ENCODE assay signal across 11 mouse cellular contexts in genomic region chr11:32039656-32040055, GRCm38 (mm10). TPM values are rescaled to one million over a fixed set of nuclear protein-coding genes. Genes with fewer than 3 reads are reported as not detected.
DNase-seq lines count a peak whose midpoint lies in the region; ATAC-seq and TF ChIP-seq lines count a peak whose summit lies in the region.
"Had no signal": no experiment of that assay in that cellular context is flagged by ENCODE, and none has a peak within 500 bp of the region (broad histone marks: within the 10 kb centered on the region; RNA-seq: fewer than 3 reads in every experiment).

No protein-coding gene starts in this region.

- H3K4me2 ChIP-seq in heart, embryonic 16.5 days (ENCODE audit: low read depth, low read length): no peak overlapping the region
- no peak overlapping the region for H3K4me2 ChIP-seq in limb, embryonic 14.5 days (replicated peaks; ENCODE audit: low read depth, low read length, severe bottlenecking)
- H3K4me2 ChIP-seq: heart, embryonic 11.5 days; lung, embryonic 14.5 days had no signal

- H3K4me1 ChIP-seq in heart, embryonic 16.5 days (ENCODE audit: control insufficient read depth, insufficient read depth, low read length): no peaks in the 10 kb centered on the region
- H3K4me1 ChIP-seq in limb, embryonic 14.5 days (ENCODE audit: control insufficient read depth, insufficient read depth, low read length): no peaks in the 10 kb centered on the region

- no peaks in the 10 kb centered on the region for H3K36me3 ChIP-seq in heart, embryonic 16.5 days (ENCODE audit: control insufficient read depth, insufficient read depth)
- H3K36me3 ChIP-seq in limb, embryonic 14.5 days (ENCODE audit: control insufficient read depth, insufficient read depth, low read length): no peaks in the 10 kb centered on the region
- no peaks in the 10 kb centered on the region for H3K36me3 ChIP-seq in splenic B cell, adult 2 months (ENCODE audit: control insufficient read depth, insufficient read depth, low read length, poor library complexity, severe bottlenecking)

- no peak overlapping the region for H3K27ac ChIP-seq in heart, embryonic 16.5 days (ENCODE audit: low read length)
- no peak overlapping the region for H3K27ac ChIP-seq in limb, embryonic 14.5 days (replicated peaks; ENCODE audit: low read depth, low read length)

- no peak overlapping the region for H3K9ac ChIP-seq in heart, embryonic 16.5 days (ENCODE audit: low read length)
- no peak overlapping the region for H3K9ac ChIP-seq in limb, embryonic 14.5 days (ENCODE audit: low read depth, low read length, severe bottlenecking)
- H3K9ac ChIP-seq: lung, embryonic 14.5 days had no signal

- H3K27me3 ChIP-seq in heart, embryonic 16.5 days (ENCODE audit: control insufficient read depth, insufficient read depth, low read length): no peaks in the 10 kb centered on the region; the same call in 1 of the 2 replicates
- no peaks in the 10 kb centered on the region for H3K27me3 ChIP-seq in limb, embryonic 14.5 days (ENCODE audit: control insufficient read depth, insufficient read depth, low read length)
- no peaks in the 10 kb centered on the region for H3K27me3 ChIP-seq in splenic B cell, adult 2 months (ENCODE audit: control insufficient read depth, insufficient read depth, low read length, poor library complexity, severe bottlenecking)

- peak; percentile 45; the same call in 1 of the 2 replicates for ATAC-seq in heart, embryonic 16.5 days (replicated peaks; ENCODE audit: extremely low read depth, insufficient read depth, low FRiP score)
- peak; percentile 60; the same call in 1 of the 2 replicates for ATAC-seq in limb, embryonic 14.5 days (ENCODE audit: low FRiP score, low read depth)

- H3K9me3 ChIP-seq in heart, embryonic 16.5 days (replicated peaks; ENCODE audit: control insufficient read depth, low read length): no peaks in the 10 kb centered on the region
- no peaks in the 10 kb centered on the region for H3K9me3 ChIP-seq in limb, embryonic 14.5 days (ENCODE audit: control insufficient read depth, low read length)

- intact Hi-C loops in heart, postnatal 36 days (cut with DNase I): no loop called here

- TF ChIP-seq POLR2A in limb, embryonic 14.5 days (IDR thresholded peaks at IDR 0.05; ENCODE audit: borderline replicate concordance, extremely low read depth, insufficient read depth, insufficient read length): no peak

- 48% methylated on average over 4 of the region's 4 CpGs for WGBS in heart, embryonic 16.5 days
- 34% methylated on average over 4 of the region's 4 CpGs for WGBS in limb, embryonic 14.5 days

- DNase-seq in heart, postnatal 36 days: no peak
- DNase-seq in T-cell, adult 2 months (ENCODE audit: low spot score): peak; percentile 81
- no peak for DNase-seq in limb, embryonic 14.5 days (ENCODE audit: low spot score)
- DNase-seq in splenic B cell, adult 2 months (ENCODE audit: low read depth, low spot score): peak; percentile 38
- no peak for DNase-seq in c-Kit-positive CD71-positive TER-119-positive erythroid progenitor cells, embryonic 14.5 days (ENCODE audit: low spot score)
- DNase-seq in embryo, embryonic 11 days: no peak
- DNase-seq in retina, postnatal 1 day: no peak
- DNase-seq: kidney, adult 8-10 months; lung, embryonic 14.5 days had no signal

- H3K4me3 ChIP-seq in heart, embryonic 16.5 days (ENCODE audit: low read length): no peak overlapping the region
- H3K4me3 ChIP-seq in limb, embryonic 14.5 days (replicated peaks; ENCODE audit: low read length): no peak overlapping the region

RNA-seq across cellular contexts. Expression of gene Nsg2, which starts 39.4 kb away (rescaled TPM):
- 3.4 and 7.0 TPM in 2 replicates for polyA plus RNA-seq in heart, embryonic 16.5 days (2015; fragmentation: Nextera tagmentation; extraction: Ambion mirVana)
- 1 to 10 TPM in 1 of 2 experiments, under 1 TPM in 1; 0.68 to 1.1 TPM for total RNA-seq in heart, postnatal 36 days (2021)
- 15.7 and 17.5 TPM in 2 replicates for polyA plus RNA-seq in limb, embryonic 14.5 days (2012; rRNA removed)
- 3.2 and 3.8 TPM in 2 replicates for polyA plus RNA-seq in limb, embryonic 14.5 days (2014; fragmentation: Nextera tagmentation; extraction: Ambion mirVana)

Comparison
In these comparisons a context has a peak if more than half of its experiments do, and no peak if none do; other contexts are left out.
1. DNase-seq: peak in T-cell, adult 2 months (single experiment) and splenic B cell, adult 2 months (single experiment); none in heart, postnatal 36 days (0 of 2), limb, embryonic 14.5 days (single experiment), c-Kit-positive CD71-positive TER-119-positive erythroid progenitor cells, embryonic 14.5 days (single experiment), embryo, embryonic 11 days (single experiment) and retina, postnatal 1 day (single experiment).